Mouse (Mus musculus) ES-Bruce4 (cell line): ENCODE data around the gene Ldlrad3.

Experiments
- CTCF ChIP-seq: IDR thresholded peaks from one replicate; pipeline ENCODE4 v1.8.1; 2011; ENCODE audit warnings: low read depth, low read length
- EP300 ChIP-seq: IDR thresholded peaks from 2 replicates; pipeline ENCODE4 v1.6.1; 2011; ENCODE audit warnings: low read depth, low read length; ENCODE audit not compliant: insufficient read depth
- POLR2A ChIP-seq: IDR thresholded peaks from one replicate; pipeline ENCODE4 v1.8.1; 2011; ENCODE audit warnings: low read length; ENCODE audit not compliant: insufficient read depth

DNA sequence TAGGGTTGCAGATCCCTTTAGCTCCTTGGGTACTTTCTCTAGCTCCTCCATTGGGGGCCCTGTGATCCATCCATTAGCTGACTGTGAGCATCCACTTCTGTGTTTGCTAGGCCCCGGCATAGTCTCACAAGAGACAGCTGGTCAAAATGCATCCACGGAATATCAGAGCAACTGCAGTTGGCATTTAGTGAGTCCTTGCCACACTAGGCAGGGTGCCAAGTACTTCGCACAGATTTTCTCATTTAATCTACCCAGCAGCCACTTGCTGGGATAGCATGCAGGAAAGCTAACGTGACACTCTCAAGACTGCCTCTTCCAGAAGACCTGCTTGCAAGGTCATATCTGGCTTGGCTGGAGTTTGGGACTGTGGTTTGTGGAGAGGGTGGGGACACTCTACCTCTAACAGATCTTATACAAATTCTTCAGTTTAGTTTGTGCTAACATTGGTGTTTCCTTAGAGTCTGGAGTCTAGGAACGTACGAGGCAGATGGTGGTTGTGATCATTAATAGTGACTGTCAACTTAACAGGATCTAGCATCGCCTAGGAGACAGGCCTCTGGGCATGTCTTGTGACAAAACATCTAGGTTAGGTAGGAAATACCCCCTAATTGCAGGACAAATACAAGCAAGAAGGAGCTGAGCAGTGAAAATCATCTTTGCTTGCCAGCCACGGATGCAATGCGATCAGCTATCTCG lies 115.0 kb downstream of the Ldlrad3 start:
- no peak for TF ChIP-seq CTCF
- TF ChIP-seq POLR2A, result no peak
- no peak for TF ChIP-seq EP300
